ENCODE assay signal across 15 mouse cellular contexts in genomic region chr3:125510102-125510501, GRCm38 (mm10).
"Had no signal": no experiment of that assay in that cellular context is flagged by ENCODE, and none has a peak within 500 bp of the region (broad histone marks: within the 10 kb centered on the region; RNA-seq: fewer than 3 reads in every experiment).

No protein-coding gene starts in this region.

- H3K4me3 ChIP-seq: neural tube, embryonic 15.5 days; stomach, embryonic 15.5 days had no signal

- H3K4me1 ChIP-seq: neural tube, embryonic 15.5 days; stomach, embryonic 15.5 days had no signal

- H3K36me3 ChIP-seq: neural tube, embryonic 15.5 days; stomach, embryonic 15.5 days had no signal

- H3K9me3 ChIP-seq: neural tube, embryonic 15.5 days; stomach, embryonic 15.5 days had no signal

- H3K27ac ChIP-seq: neural tube, embryonic 15.5 days; stomach, embryonic 15.5 days; stomach, postnatal 0 days had no signal

- H3K9ac ChIP-seq: neural tube, embryonic 15.5 days; stomach, embryonic 15.5 days had no signal

- H3K27me3 ChIP-seq: neural tube, embryonic 15.5 days; stomach, embryonic 15.5 days had no signal

- H3K4me2 ChIP-seq: neural tube, embryonic 15.5 days; stomach, embryonic 15.5 days had no signal

- DNase-seq: retina, postnatal 1 day; right cerebral cortex, adult 18-20 months; right cerebral cortex, postnatal 14 days; right cerebral cortex, postnatal 25 days; right cerebral cortex, postnatal 4 days; spleen, adult 18-20 months; thymus, adult 18-20 months; thymus, adult 2 months; thymus, postnatal 14 days; thymus, postnatal 25 days; thymus, postnatal 36 days; thymus, postnatal 4 days had no signal
